Mouse (Mus musculus) v-Abl transformed pro-B cells (cell line): Measurements from ENCODE around the gene Gm867.

Source experiments
- in situ Hi-C, 2 experiments: fragments of 400-800 bp; cut with MboI; formaldehyde crosslinking; loops; one replicate each; pipeline ENCODE4 v1.15.1; 2025; ENCODE audit not compliant: unreplicated experiment in 2 of 2

Gm867 gene

GRCm38 (mm10) chr10:75898846-75899245 lies 41.6 kb downstream of the Gm867 start:
- in situ Hi-C loops, result no loop called here

DNA sequence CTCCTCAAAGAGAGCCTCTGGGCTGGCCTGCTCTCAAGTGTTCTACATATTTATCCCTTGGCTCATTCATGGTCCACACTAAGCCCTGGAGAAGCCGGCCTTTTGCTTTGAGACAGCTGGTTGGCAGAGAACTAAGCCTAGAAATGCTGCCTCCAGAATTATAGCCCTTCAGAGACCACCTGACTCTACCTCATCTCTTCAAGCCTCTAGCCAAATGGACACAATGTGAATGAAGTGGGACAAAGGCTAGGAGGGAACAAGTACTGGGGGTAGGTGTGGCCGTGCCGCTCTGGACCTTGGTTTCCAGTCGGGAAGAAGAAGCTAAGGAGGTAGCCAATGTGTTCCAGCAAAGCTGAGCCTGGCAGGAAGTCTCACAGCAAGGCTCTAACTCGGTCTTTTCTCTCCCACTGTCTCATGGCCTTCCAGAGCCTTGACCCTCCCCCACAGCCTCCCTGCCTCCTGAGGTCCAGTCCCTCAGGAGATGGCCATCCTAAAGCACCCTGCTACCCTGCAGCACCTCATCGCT lies 42.4 kb downstream of the Gm867 start:
- in situ Hi-C loops, result no loop called here

- in situ Hi-C loops, result no loop called here
Measured at GRCm38 (mm10) chr10:75897373-75897772, 43.1 kb downstream of the Gm867 start.

GRCm38 (mm10) chr10:75896208-75896607 lies 44.3 kb downstream of the Gm867 start:
- in situ Hi-C loops, result no loop called here

DNA sequence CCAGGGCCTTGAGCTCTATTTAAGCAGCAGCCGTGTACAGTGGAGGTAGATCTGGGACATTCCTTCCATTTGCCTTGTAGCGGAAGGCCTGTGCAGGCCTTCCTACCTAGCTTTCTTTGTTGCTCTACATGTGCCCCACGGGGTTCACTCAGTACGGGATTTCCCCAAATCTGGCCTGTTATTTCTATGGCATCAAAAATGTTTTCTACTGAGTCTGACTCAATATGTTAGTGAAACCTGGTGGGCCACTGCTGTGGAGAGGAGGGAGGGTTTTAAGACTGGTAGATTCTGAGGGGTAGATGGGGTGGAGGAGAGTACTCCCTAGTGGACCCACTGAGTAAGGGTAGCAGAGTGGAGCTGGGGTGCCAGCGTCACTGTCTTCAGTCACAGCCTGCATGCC lies 44.7 kb downstream of the Gm867 start:
- in situ Hi-C loops, result no loop called here

DNA sequence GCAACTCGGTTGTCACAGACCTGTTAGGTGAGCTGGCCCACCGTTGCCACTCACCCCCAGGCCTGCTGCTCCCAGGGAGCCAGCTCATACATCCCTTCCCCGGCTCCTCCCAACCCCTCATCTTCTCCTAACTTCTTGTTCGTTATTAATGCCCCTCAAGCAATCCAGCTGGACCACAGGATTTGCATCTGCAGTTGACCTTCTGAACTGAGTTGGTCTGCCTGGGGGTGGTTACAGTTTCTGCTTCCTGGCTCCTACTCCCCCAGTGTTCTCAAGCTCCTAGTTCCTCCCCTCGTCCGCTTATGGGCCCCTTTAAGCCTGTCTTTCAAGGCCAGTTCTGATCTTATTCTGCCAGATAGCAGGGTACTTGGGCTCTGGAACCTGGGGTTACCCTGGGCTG lies 45.9 kb downstream of the Gm867 start:
- in situ Hi-C loops, result no loop called here

DNA sequence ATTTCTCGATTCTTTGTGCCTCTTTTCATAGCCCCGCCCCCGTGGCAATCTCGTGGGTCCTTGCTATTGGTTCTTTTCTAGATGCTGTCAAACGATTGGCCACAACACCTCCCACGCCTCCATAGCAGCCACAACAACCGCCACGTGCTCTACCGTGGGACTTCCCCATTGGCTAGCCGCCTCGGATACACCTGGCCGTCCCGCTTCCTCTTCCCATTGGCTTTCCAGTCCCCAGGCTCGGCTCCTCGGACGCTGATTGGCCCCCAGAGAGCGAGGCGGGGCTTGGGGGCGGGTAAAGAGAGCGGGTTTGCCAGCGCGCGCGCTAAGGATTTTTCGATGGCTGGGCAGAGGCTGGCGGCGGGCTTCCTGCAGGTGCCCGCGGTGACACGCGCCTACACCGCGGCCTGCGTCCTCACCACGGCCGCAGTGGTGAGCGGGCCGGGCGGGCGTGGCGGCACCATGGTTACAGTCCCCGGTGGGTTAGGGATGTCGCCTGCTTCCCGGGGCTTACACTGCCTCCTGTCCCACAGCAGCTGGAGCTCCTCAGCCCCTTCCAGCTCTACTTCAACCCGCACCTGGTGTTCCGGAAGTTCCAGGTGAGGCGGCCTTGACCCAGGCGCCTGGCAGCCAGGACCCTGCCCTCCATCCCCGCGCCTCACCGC lies 47.3 kb downstream of the Gm867 start, which contains the start of gene Derl3:
TSS of gene Derl3 (plus strand) at position 325 of the 662 bp plus-strand sequence.
- in situ Hi-C loops, result no loop called here

- in situ Hi-C loops, result loop anchor here (5.0 to 10.0 kb wide), 4 partner anchors 63 to 315 kb away; partner anchors contain the start of genes Gm5134 (in 2 of the 2) and Slc5a4b (in 1 of the 2)
Measured at GRCm38 (mm10) chr10:75889406-75890153, 50.9 kb downstream of the Gm867 start.
